Mouse (Mus musculus): ENCODE measurements at regions not wholly inside any gene's neighbourhood (a gene's known extent, or its start where the extent isn't known, plus 50 kb on each side); places are given as distances from the start of the nearest gene placed in this dataset.

GRCm38 (mm10) chr1:128734857-128735256 is 142.8 kb upstream of the Cxcr4 start:
- TF ChIP-seq CTCF (IDR thresholded peaks at IDR 0.05; ENCODE audit: insufficient read depth, low read depth, low read length) (no peak), POLR2A (IDR thresholded peaks at IDR 0.05; ENCODE audit: insufficient read depth, low read depth, low read length) (no peak)
